Mouse (Mus musculus) limb, embryonic 13.5 days (tissue): ENCODE data around the gene Pank1. TPM values are rescaled to one million over a fixed set of nuclear protein-coding genes. Genes with fewer than 3 reads are reported as not detected.

ENCODE experiments used
- ATAC-seq: fragments of 200-750 bp; cut with Nextera tagmentation; 2 replicates; pipeline ENCODE4 v1.8.0; 2017; ENCODE audit warnings: low read depth, moderate number of reproducible peaks, moderate TSS enrichment; ENCODE audit not compliant: low FRiP score
- H3K27ac ChIP-seq: fragments of 300-500 bp; sonication (generic); 2 replicates; pipeline ENCODE4 v1.5.1; 2015; ENCODE audit warnings: inconsistent platforms, mild to moderate bottlenecking, moderate library complexity
- H3K27me3 ChIP-seq: fragments of 300-500 bp; sonication (generic); 2 replicates; pipeline ENCODE4 v1.6.1; 2015; ENCODE audit warnings: mild to moderate bottlenecking, inconsistent platforms
- H3K36me3 ChIP-seq: fragments of 300-500 bp; sonication (generic); 2 replicates; pipeline ENCODE4 v1.6.1; 2015; ENCODE audit warnings: inconsistent platforms, mild to moderate bottlenecking, moderate library complexity
- H3K4me1 ChIP-seq: fragments of 300-500 bp; sonication (generic); 2 replicates; pipeline ENCODE4 v1.6.1; 2015; ENCODE audit warnings: inconsistent platforms
- H3K4me2 ChIP-seq: fragments of 300-500 bp; sonication (generic); replicated peaks from 2 replicates; pipeline ENCODE4 v1.6.1; 2015; ENCODE audit warnings: inconsistent platforms, mild to moderate bottlenecking, moderate library complexity
- H3K4me3 ChIP-seq: fragments of 300-500 bp; sonication (generic); 2 replicates; pipeline ENCODE4 v1.5.1; 2015; ENCODE audit warnings: moderate library complexity, mild to moderate bottlenecking, inconsistent platforms
- H3K9ac ChIP-seq: fragments of 300-500 bp; sonication (generic); 2 replicates; pipeline ENCODE4 v1.6.1; 2015; ENCODE audit warnings: mild to moderate bottlenecking, inconsistent platforms
- H3K9me3 ChIP-seq: fragments of 300-500 bp; sonication (generic); 2 replicates; pipeline ENCODE4 v1.6.1; 2016; ENCODE audit warnings: inconsistent platforms
- WGBS: fragments of 180-500 bp; shearing (Covaris S2); methylation state at CpG from one replicate; pipeline ENCODE4 v1.1.7; 2015; 5-methylcytosine and 5-hydroxymethylcytosine counted together
- microRNA counts: library from miRNA; unstranded; fragments of <30 nt; microRNA quantifications from one replicate; lab custom pipeline; 2016
- microRNA-seq: library from miRNA; unstranded; fragments of <30 nt; microRNA quantifications from one replicate; pipeline ENCODE4, GENCODE M21; 2016
- polyA plus RNA-seq: library from polyadenylated mRNA; unstranded; fragments of >200 nt; fragmentation: Nextera tagmentation; extraction: Ambion mirVana; gene quantifications from 2 replicates; pipeline ENCODE4 v1.2.1, GENCODE M21; 2015

Pank1 gene
- polyA plus RNA-seq, 1 experiment from 2014 or later, result 7.4 TPM

GRCm38 (mm10) chr19:34758754-34759153 is 120.5 kb downstream of the Pank1 start:
- no peaks in the 10 kb centered on the region for H3K36me3 ChIP-seq
- H3K27ac ChIP-seq, result no peak overlapping the region
- H3K27me3 ChIP-seq, result no peaks in the 10 kb centered on the region
- H3K9ac ChIP-seq, result no peak overlapping the region
- no peak for ATAC-seq
- H3K4me2 ChIP-seq, result no peak overlapping the region
- 89% methylated on average over 1 of the region's 1 CpGs for WGBS
- H3K4me1 ChIP-seq, result no peaks in the 10 kb centered on the region
- no peak overlapping the region for H3K4me3 ChIP-seq
- H3K9me3 ChIP-seq, result no peaks in the 10 kb centered on the region

MicroRNA genes within 50 kb of the gene (microRNA counts, 519-probe panel; counts per million panel counts)
- 3,976 counts per million, percentile 76 among the panel's probes with 10 or more counts for microRNA mmu-miR-107 (lab: Ali Mortazavi, UCI)

Small RNAs within 50 kb of the gene (microRNA-seq; reads per million reads assigned to microRNA genes)
- 1,594 reads per million, percentile 79 among the genes with 10 or more reads in this experiment for gene Mir107

Other genes starting within 250 kb of the Pank1 start
- gene Ifit1bl2, start 238.7 kb downstream of the Pank1 start, polyA plus RNA-seq, result 0.23 and 0.36 TPM in 2 replicates
- gene Ifit1, start 238.6 kb downstream of the Pank1 start, polyA plus RNA-seq, result 0.60 and 0.88 TPM in 2 replicates
- gene Slc16a12, start 132.2 kb downstream of the Pank1 start, polyA plus RNA-seq, result 0.55 and 0.61 TPM in 2 replicates
- 72.1 and 74.6 TPM in 2 replicates for gene Kif20b, start 42.9 kb upstream of the Pank1 start, polyA plus RNA-seq